Mouse (Mus musculus): ENCODE data around the gene Siah1a. TPM values are rescaled to one million over a fixed set of nuclear protein-coding genes. Genes with fewer than 3 reads are reported as not detected.

Siah1a gene
- total and polyA plus RNA-seq, 3 experiments: 5.9 to 11.1 (median 8.0) TPM

DNA sequence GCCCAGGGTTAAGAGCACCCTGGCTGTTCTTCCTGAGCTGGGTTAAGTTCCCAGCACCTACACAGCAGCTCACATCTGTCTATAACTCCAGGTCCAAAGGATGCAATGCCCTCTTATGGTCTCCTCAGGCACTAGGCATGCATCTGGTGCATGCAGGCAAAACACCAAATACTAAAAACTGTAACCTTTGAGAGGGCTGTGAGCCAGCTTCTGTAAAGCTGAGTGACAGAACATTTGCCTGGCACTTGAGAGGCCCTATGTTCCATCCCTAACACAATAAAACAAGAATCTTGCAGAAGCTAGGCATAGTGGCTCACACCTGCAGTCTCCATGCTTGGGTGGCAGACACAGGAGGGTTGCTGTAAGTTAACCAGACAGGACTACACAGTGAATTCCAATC is 4.1 kb downstream of the Siah1a start:
- TF ChIP-seq PAX5 (IDR thresholded peaks at IDR 0.05; ENCODE audit: low read length) (no peak), IRF4 (IDR thresholded peaks at IDR 0.05; ENCODE audit: low read depth, low read length) (no peak), CHD2 (IDR thresholded peaks at IDR 0.05; ENCODE audit: low read length) (no peak), CHD1 (IDR thresholded peaks at IDR 0.05; ENCODE audit: low read depth, low read length) (no peak), ZMIZ1 (IDR thresholded peaks at IDR 0.05; ENCODE audit: low read depth, low read length) (no peak), ELF1 (IDR thresholded peaks at IDR 0.05; ENCODE audit: low read depth, low read length) (no peak), ZC3H11A (IDR thresholded peaks at IDR 0.05; ENCODE audit: low read depth, low read length) (no peak), MYC (IDR thresholded peaks at IDR 0.05; ENCODE audit: low read depth, low read length) (no peak), NRF1 (IDR thresholded peaks at IDR 0.05; ENCODE audit: low read depth, low read length) (no peak), JUN (IDR thresholded peaks at IDR 0.05; ENCODE audit: insufficient read depth, low read depth, low read length) (no peak), SMC3 (IDR thresholded peaks at IDR 0.05; ENCODE audit: low read depth, low read length) (no peak), JUND (conservative IDR thresholded peaks at IDR 0.05; ENCODE audit: low read depth, low read length) (no peak), NELFE (IDR thresholded peaks at IDR 0.05; ENCODE audit: low read depth, low read length) (no peak)
- no peak overlapping the region for H3K9ac ChIP-seq (ENCODE audit: insufficient read depth, low read depth)
- H3K27ac ChIP-seq (ENCODE audit: insufficient read depth, low read depth): no peak overlapping the region; the same call in 1 of the 2 replicates
- H3K79me2 ChIP-seq (replicated peaks; ENCODE audit: control insufficient read depth, extremely low read depth, insufficient read depth, poor library complexity, severe bottlenecking): peaks cover 46% of the 10 kb centered on the region
- DNase-seq (ENCODE audit: extremely low read depth): no peak
- H3K4me3 ChIP-seq (replicated peaks in 1 of 3; ENCODE audit: low read depth in 2 of 3, low read length in 2 of 3, poor library complexity in 1 of 3): no peak overlapping the region
- H3K27me3 ChIP-seq (replicated peaks): no peaks in the 10 kb centered on the region
- dilution Hi-C loops (cut with MboI; ENCODE audit: extremely low pct_ligation_motif_present, extremely low pct_unique_long_range_greater_than_20kb, low sequenced_read_pairs) (no loop called here), in situ Hi-C loops (cut with MboI; ENCODE audit: low pct_ligation_motif_present, low pct_unique_long_range_greater_than_20kb, low sequenced_read_pairs) (no loop called here)
- H3K36me3 ChIP-seq (replicated peaks in 1 of 2; ENCODE audit: control insufficient read depth in 1 of 2, insufficient read depth in 1 of 2, low read length in 1 of 2): no peaks in the 10 kb centered on the region
- no peak overlapping the region for H3K4me2 ChIP-seq (ENCODE audit: insufficient read depth, low read depth, poor library complexity, severe bottlenecking)
- H3K4me1 ChIP-seq (ENCODE audit: control insufficient read depth in 1 of 2, insufficient read depth in 2 of 2): peaks cover 10 to 18% of the 10 kb centered on the region in 2 experiments; a peak in 3 of 4 replicates
- H3K9me3 ChIP-seq (replicated peaks; ENCODE audit: low read length): no peaks in the 10 kb centered on the region

DNA sequence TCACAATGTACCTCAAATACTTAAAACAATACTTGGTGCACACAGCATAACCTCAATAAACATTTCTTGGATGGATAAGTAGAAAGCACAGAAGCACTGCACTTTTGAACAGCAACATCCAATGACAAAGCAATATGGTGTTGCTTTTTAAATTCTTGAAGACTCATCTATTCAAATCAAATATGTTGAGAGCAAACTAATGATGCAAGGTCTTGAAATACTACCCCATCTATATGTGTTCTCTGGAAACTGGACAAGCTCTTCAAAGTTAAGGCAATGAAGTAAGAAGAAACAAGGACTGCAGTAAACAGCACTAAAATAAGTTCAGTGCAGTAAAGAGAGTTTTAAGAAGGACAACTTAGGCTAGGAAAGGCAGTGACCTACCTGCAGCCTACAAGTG is 4.8 kb downstream of the Siah1a start:
- Histone ChIP-seq H3K4me3 (replicated peaks in 1 of 3; ENCODE audit: low read depth in 2 of 3, low read length in 2 of 3, poor library complexity in 1 of 3) (no peak overlapping the region), H3K79me2 (replicated peaks; ENCODE audit: control insufficient read depth, extremely low read depth, insufficient read depth, poor library complexity, severe bottlenecking) (peaks cover 48% of the 10 kb centered on the region), H3K36me3 (replicated peaks in 1 of 2; ENCODE audit: control insufficient read depth in 1 of 2, insufficient read depth in 1 of 2, low read length in 1 of 2) (no peaks in the 10 kb centered on the region), H3K4me1 (ENCODE audit: control insufficient read depth in 1 of 2, insufficient read depth in 2 of 2) (peaks cover 10 to 17% of the 10 kb centered on the region in 2 experiments; a peak in 2 of 4 replicates), H3K9ac (ENCODE audit: insufficient read depth, low read depth) (no peak overlapping the region), H3K27ac (ENCODE audit: insufficient read depth, low read depth) (no peak overlapping the region), H3K9me3 (replicated peaks; ENCODE audit: low read length) (no peaks in the 10 kb centered on the region), H3K4me2 (ENCODE audit: insufficient read depth, low read depth, poor library complexity, severe bottlenecking) (no peak overlapping the region), H3K27me3 (replicated peaks) (no peaks in the 10 kb centered on the region)
- no peak for DNase-seq (ENCODE audit: extremely low read depth)
- TF ChIP-seq JUN (IDR thresholded peaks at IDR 0.05; ENCODE audit: insufficient read depth, low read depth, low read length) (no peak), ZMIZ1 (IDR thresholded peaks at IDR 0.05; ENCODE audit: low read depth, low read length) (no peak), RAD21 (IDR thresholded peaks at IDR 0.05; ENCODE audit: low read depth, low read length) (no peak), USF1 (IDR thresholded peaks at IDR 0.05; ENCODE audit: low read depth, low read length) (no peak), CHD1 (IDR thresholded peaks at IDR 0.05; ENCODE audit: low read depth, low read length) (no peak)
- in situ Hi-C loops (cut with MboI; ENCODE audit: low pct_ligation_motif_present, low pct_unique_long_range_greater_than_20kb, low sequenced_read_pairs): no loop called here
- dilution Hi-C loops (cut with MboI; ENCODE audit: extremely low pct_ligation_motif_present, extremely low pct_unique_long_range_greater_than_20kb, low sequenced_read_pairs): no loop called here

All from CH12.LX (cell line).